Mouse (Mus musculus) stomach, postnatal 0 days (tissue): ENCODE measurements at regions not wholly inside any gene's neighbourhood (a gene's known extent, or its start where the extent isn't known, plus 50 kb on each side); places are given as distances from the start of the nearest gene placed in this dataset.

Experiments used
- ATAC-seq: fragments of 200-750 bp; cut with Nextera tagmentation; 2 replicates; pipeline ENCODE4 v1.8.0; 2017; ENCODE audit not compliant: low FRiP score, low TSS enrichment
- DNase-seq: peaks from one replicate; pipeline ENCODE4 v3.0.0-alpha.2; 2016; ENCODE audit warnings: low spot score
- H3K27ac ChIP-seq: fragments of 300-500 bp; sonication (generic); replicated peaks from 2 replicates; pipeline ENCODE4 v1.5.1; 2014; ENCODE audit warnings: mild to moderate bottlenecking, control low read depth
- H3K27me3 ChIP-seq: fragments of 300-500 bp; sonication (generic); 2 replicates; pipeline ENCODE4 v1.6.1; 2014; ENCODE audit warnings: low read length; ENCODE audit not compliant: control insufficient read depth, insufficient read depth
- H3K36me3 ChIP-seq: fragments of 300-500 bp; sonication (generic); 2 replicates; pipeline ENCODE4 v1.6.1; 2014; ENCODE audit warnings: low read length, mixed read lengths; ENCODE audit not compliant: control insufficient read depth, insufficient read depth
- H3K4me1 ChIP-seq: fragments of 300-500 bp; sonication (generic); replicated peaks from 2 replicates; pipeline ENCODE4 v1.6.1; 2014; ENCODE audit warnings: antibody characterized with exemption; ENCODE audit not compliant: control insufficient read depth, insufficient read depth
- H3K4me2 ChIP-seq: fragments of 300-500 bp; sonication (generic); replicated peaks from 2 replicates; pipeline ENCODE4 v1.6.1; 2014; ENCODE audit warnings: low read depth, mild to moderate bottlenecking, control low read depth, moderate library complexity
- H3K4me3 ChIP-seq: fragments of 300-500 bp; sonication (generic); 2 replicates; pipeline ENCODE4 v1.5.1; 2014; ENCODE audit warnings: low read depth, low read length, control low read depth
- H3K9ac ChIP-seq: fragments of 300-500 bp; sonication (generic); 2 replicates; pipeline ENCODE4 v1.6.1; 2014; ENCODE audit warnings: mild to moderate bottlenecking, low read length, control low read depth, mixed read lengths
- H3K9me3 ChIP-seq: fragments of 300-500 bp; sonication (generic); 2 replicates; pipeline ENCODE4 v1.6.1; 2016; ENCODE audit warnings: low read length; ENCODE audit not compliant: control insufficient read depth
- CTCF ChIP-seq: IDR thresholded peaks from 2 replicates; pipeline ENCODE4 v1.5.1; 2016; ENCODE audit warnings: antibody characterized with exemption, low read depth, mild to moderate bottlenecking, moderate library complexity
- EP300 ChIP-seq: optimal IDR thresholded peaks from 2 replicates; pipeline ENCODE3; 2016; ENCODE audit warnings: antibody characterized with exemption
- WGBS: fragments of 180-500 bp; shearing (Covaris S2); extraction: QIAGEN DNeasy Blood & Tissue Kit; methylation state at CpG from one replicate; pipeline ENCODE4 v1.1.7; 2014; 5-methylcytosine and 5-hydroxymethylcytosine counted together

GRCm38 (mm10) chr5:91697075-91697474, 179.7 kb downstream of the Parm1 start:
- Histone ChIP-seq H3K9me3 (no peaks in the 10 kb centered on the region), H3K27ac (no peak overlapping the region), H3K4me3 (no peak overlapping the region), H3K9ac (no peak overlapping the region), H3K27me3 (no peaks in the 10 kb centered on the region), H3K4me2 (no peak overlapping the region), H3K36me3 (no peaks in the 10 kb centered on the region), H3K4me1 (no peaks in the 10 kb centered on the region)
- DNase-seq, result no peak
- no peak for TF ChIP-seq CTCF
- no peak for TF ChIP-seq EP300
- 72% methylated on average over 6 of the region's 6 CpGs for WGBS
- ATAC-seq, result no peak

GRCm38 (mm10) chr5:91696532-91696931, 179.1 kb downstream of the Parm1 start:
- no peak overlapping the region for H3K4me2 ChIP-seq
- no peak overlapping the region for H3K9ac ChIP-seq
- 75% methylated on average over 6 of the region's 6 CpGs for WGBS
- H3K36me3 ChIP-seq, result no peaks in the 10 kb centered on the region
- H3K4me1 ChIP-seq, result no peaks in the 10 kb centered on the region
- DNase-seq (no peak), ATAC-seq (no peak)
- no peaks in the 10 kb centered on the region for H3K9me3 ChIP-seq
- no peak overlapping the region for H3K4me3 ChIP-seq
- H3K27ac ChIP-seq, result no peak overlapping the region
- no peaks in the 10 kb centered on the region for H3K27me3 ChIP-seq
- TF ChIP-seq CTCF (no peak), EP300 (no peak)

- Histone ChIP-seq H3K27ac (no peak overlapping the region), H3K27me3 (no peaks in the 10 kb centered on the region), H3K9ac (no peak overlapping the region), H3K4me2 (no peak overlapping the region), H3K4me3 (no peak overlapping the region), H3K4me1 (no peaks in the 10 kb centered on the region), H3K9me3 (no peaks in the 10 kb centered on the region), H3K36me3 (no peaks in the 10 kb centered on the region)
- no peak for TF ChIP-seq EP300
- no peak for TF ChIP-seq CTCF
- 77% methylated on average over 3 of the region's 3 CpGs for WGBS
- ATAC-seq (no peak), DNase-seq (no peak)
These were observed 178.2 kb downstream of the Parm1 start for GRCm38 (mm10) chr5:91695632-91696031.

GRCm38 (mm10) chr5:91693277-91693676, 175.9 kb downstream of the Parm1 start:
- Histone ChIP-seq H3K36me3 (no peaks in the 10 kb centered on the region), H3K9me3 (no peaks in the 10 kb centered on the region), H3K4me3 (no peak overlapping the region), H3K4me1 (no peaks in the 10 kb centered on the region), H3K27ac (no peak overlapping the region), H3K9ac (no peak overlapping the region), H3K4me2 (no peak overlapping the region), H3K27me3 (no peaks in the 10 kb centered on the region)
- ATAC-seq (no peak), DNase-seq (no peak)
- TF ChIP-seq CTCF (no peak), EP300 (no peak)
- WGBS, result 68% methylated on average over 11 of the region's 11 CpGs

GRCm38 (mm10) chr5:91692292-91692691, 174.9 kb downstream of the Parm1 start:
- H3K27ac ChIP-seq, result no peak overlapping the region
- TF ChIP-seq EP300 (no peak), CTCF (no peak)

GRCm38 (mm10) chr5:91678727-91679126, 161.3 kb downstream of the Parm1 start:
- Histone ChIP-seq H3K9ac (no peak overlapping the region), H3K4me3 (no peak overlapping the region), H3K4me2 (no peak overlapping the region), H3K4me1 (no peaks in the 10 kb centered on the region), H3K9me3 (no peaks in the 10 kb centered on the region), H3K36me3 (no peaks in the 10 kb centered on the region), H3K27me3 (no peaks in the 10 kb centered on the region), H3K27ac (no peak overlapping the region)
- ATAC-seq (no peak), DNase-seq (no peak)
- TF ChIP-seq EP300, result no peak
- no peak for TF ChIP-seq CTCF
- 76% methylated on average over 6 of the region's 6 CpGs for WGBS

More at GRCm38 (mm10) chr5:91692292-91692691, 174.9 kb downstream of the Parm1 start:
- WGBS, result 38% methylated on average over 6 of the region's 6 CpGs
- no peaks in the 10 kb centered on the region for H3K4me1 ChIP-seq
- H3K9me3 ChIP-seq, result no peaks in the 10 kb centered on the region
- no peak overlapping the region for H3K4me2 ChIP-seq
- no peaks in the 10 kb centered on the region for H3K27me3 ChIP-seq
- no peak overlapping the region for H3K4me3 ChIP-seq
- no peak for ATAC-seq
- H3K9ac ChIP-seq, result no peak overlapping the region
- DNase-seq, result no peak
- H3K36me3 ChIP-seq, result no peaks in the 10 kb centered on the region
